Mouse (Mus musculus): ENCODE data around the gene Lrfn3. TPM values are rescaled to one million over a fixed set of nuclear protein-coding genes. Genes with fewer than 3 reads are reported as not detected.

Lrfn3 gene
- total RNA-seq, 2 experiments from 2014 or later: 33.0 to 36.4 TPM

- no peak; the same call in none of the 2 replicates for TF ChIP-seq CTCF (IDR thresholded peaks at IDR 0.05)
- peak within 1 kb of the TSS; percentile 80 for H3K27ac ChIP-seq
- intact Hi-C loops (cut with DNase I): no loop called here
- peak; percentile 90 to 93 for DNase-seq (ENCODE audit: extremely low spot score in 1 of 2, low spot score in 2 of 2)
- peak within 1 kb of the TSS; percentile 72 for H3K4me3 ChIP-seq
Measured at GRCm38 (mm10) chr7:30308076-30309005, 54.2 kb downstream of the Lrfn3 start, which contains the start of gene Alkbh6. TSS of gene Alkbh6 (plus strand) at chr7:30308717.

- Histone ChIP-seq H3K4me3 (no peak overlapping the region), H3K27ac (no peak overlapping the region)
- peak; percentile 58 for TF ChIP-seq CTCF (IDR thresholded peaks at IDR 0.05)
- intact Hi-C loops (cut with DNase I): no loop called here
- DNase-seq (ENCODE audit: extremely low spot score in 1 of 2, low spot score in 2 of 2): no peak
Measured at GRCm38 (mm10) chr7:30306083-30306779, 56.3 kb downstream of the Lrfn3 start.

Other genes starting within 250 kb of the Lrfn3 start
- 10 to 100 TPM; 34.3 to 37.8 TPM for gene Zfp382, start 240.8 kb downstream of the Lrfn3 start, total RNA-seq (2021)
- gene Zfp146, start 193.0 kb downstream of the Lrfn3 start, total RNA-seq (2021): 10 to 100 TPM; 47.3 to 49.9 TPM
- 1 to 10 TPM; 2.9 to 7.2 TPM for gene Cox7a1, start 178.6 kb downstream of the Lrfn3 start, total RNA-seq (2021)
- gene Capns1, start 164.0 kb downstream of the Lrfn3 start, total RNA-seq (2021): 100 to 1,000 TPM; 173 to 175 TPM
- 10 to 100 TPM; 53.3 to 56.3 TPM for gene Polr2i, start 130.8 kb downstream of the Lrfn3 start, total RNA-seq (2021)
- gene Tbcb, start 130.5 kb downstream of the Lrfn3 start, total RNA-seq (2021): 100 to 1,000 TPM; 125 to 133 TPM
- not detected for gene Ovol3, start 127.0 kb downstream of the Lrfn3 start, total RNA-seq (2021)
- not detected for gene Thap8, start 82.7 kb downstream of the Lrfn3 start, total RNA-seq (2021)
- gene Wdr62, start 82.4 kb downstream of the Lrfn3 start, total RNA-seq (2021): 1 to 10 TPM; 1.0 to 1.6 TPM
- gene Clip3, start 71.0 kb downstream of the Lrfn3 start, total RNA-seq (2021): 100 to 1,000 TPM; 488 to 492 TPM
- gene Alkbh6, start 54.1 kb downstream of the Lrfn3 start, total RNA-seq (2021): 10 to 100 TPM; 65.7 to 71.4 TPM
- gene Syne4, start 48.0 kb downstream of the Lrfn3 start, total RNA-seq (2021): 10 to 100 TPM in 1 of 2 experiments, 1 to 10 TPM in 1; 8.8 to 19.2 TPM
- under 1 TPM in 1 of 2 experiments, not detected in 1; 0.66 TPM for gene E130208F15Rik, start 41.0 kb downstream of the Lrfn3 start, total RNA-seq (2021)
- 1 to 10 TPM; 7.0 to 8.0 TPM for gene Sdhaf1, start 38.9 kb downstream of the Lrfn3 start, total RNA-seq (2021)
- gene Tyrobp, start 51.0 kb upstream of the Lrfn3 start, total RNA-seq (2021): 10 to 100 TPM; 25.9 to 26.6 TPM
- 1 to 10 TPM in 1 of 2 experiments, not detected in 1; 3.1 TPM for gene Hcst, start 57.1 kb upstream of the Lrfn3 start, total RNA-seq (2021)
- gene Nfkbid, start 59.0 kb upstream of the Lrfn3 start, total RNA-seq (2021): 1 to 10 TPM; 3.9 to 5.1 TPM
- 1,000 to 10,000 TPM; 1,205 to 1,260 TPM for gene Aplp1, start 82.8 kb upstream of the Lrfn3 start, total RNA-seq (2021)
- 10 to 100 TPM; 11.0 to 11.9 TPM for gene Kirrel2, start 94.9 kb upstream of the Lrfn3 start, total RNA-seq (2021)
- gene Nphs1, start 95.5 kb upstream of the Lrfn3 start, total RNA-seq (2021): 1 to 10 TPM in 1 of 2 experiments, under 1 TPM in 1; 0.79 to 1.1 TPM
- gene Prodh2, start 130.8 kb upstream of the Lrfn3 start, total RNA-seq (2021): not detected
- gene Arhgap33, start 172.3 kb upstream of the Lrfn3 start, total RNA-seq (2021): 100 to 1,000 TPM; 182 to 220 TPM
- gene Hspb6, start 189.4 kb upstream of the Lrfn3 start, total RNA-seq (2021): 1 to 10 TPM; 4.4 to 5.0 TPM
- 1 to 10 TPM; 4.9 to 5.2 TPM for gene Proser3, start 189.5 kb upstream of the Lrfn3 start, total RNA-seq (2021)
- gene Lin37, start 197.1 kb upstream of the Lrfn3 start, total RNA-seq (2021): 10 to 100 TPM; 42.9 to 43.2 TPM
- 10 to 100 TPM; 67.4 to 74.4 TPM for gene U2af1l4, start 200.5 kb upstream of the Lrfn3 start, total RNA-seq (2021)
- 1 to 10 TPM; 6.4 to 8.8 TPM for gene Gm49396, start 200.6 kb upstream of the Lrfn3 start, total RNA-seq (2021)
- gene Psenen, start 200.9 kb upstream of the Lrfn3 start, total RNA-seq (2021): 10 to 100 TPM; 84.9 to 93.8 TPM
- 1 to 10 TPM; 3.8 to 6.6 TPM for gene Igflr1, start 202.7 kb upstream of the Lrfn3 start, total RNA-seq (2021)
- 10 to 100 TPM; 53.4 to 57.4 TPM for gene Kmt2b, start 226.0 kb upstream of the Lrfn3 start, total RNA-seq (2021)
- gene Zbtb32, start 236.1 kb upstream of the Lrfn3 start, total RNA-seq (2021): not detected